Mouse (Mus musculus) frontal cortex, postnatal 36 days (tissue): ENCODE measurements around the gene Meis1.

Source experiments
- DNase-seq, 2 experiments: peaks; one replicate each; pipeline ENCODE4 v3.0.0; 2022; ENCODE audit warnings: low spot score in 2 of 2

Gene Meis1

GRCm38 (mm10) chr11:18876886-18877625, 141.7 kb downstream of the Meis1 start:
- DNase-seq: peak; percentile 12 to 27

GRCm38 (mm10) chr11:18875911-18876885, 142.6 kb downstream of the Meis1 start:
- DNase-seq: peak; percentile 5 to 7

- peak in 1 of 2 experiments; percentile 2 for DNase-seq
Measured at GRCm38 (mm10) chr11:18875001-18875902, 143.5 kb downstream of the Meis1 start.

GRCm38 (mm10) chr11:18874278-18875000, 144.3 kb downstream of the Meis1 start:
- peak; percentile 3 to 8 for DNase-seq

GRCm38 (mm10) chr11:18873451-18874277, 145.1 kb downstream of the Meis1 start:
- peak in 1 of 2 experiments; percentile 9 for DNase-seq

GRCm38 (mm10) chr11:18872793-18873192, 146.0 kb downstream of the Meis1 start:
- no peak for DNase-seq

- DNase-seq: no peak
Measured at GRCm38 (mm10) chr11:18872118-18872751, 146.6 kb downstream of the Meis1 start.

GRCm38 (mm10) chr11:18871170-18872081, 147.4 kb downstream of the Meis1 start:
- peak in 1 of 2 experiments; percentile 6 for DNase-seq

- no peak for DNase-seq
Measured at GRCm38 (mm10) chr11:18870121-18870931, 148.5 kb downstream of the Meis1 start.

GRCm38 (mm10) chr11:18869429-18869969, 149.3 kb downstream of the Meis1 start:
- no peak for DNase-seq

- no peak for DNase-seq
Measured at GRCm38 (mm10) chr11:18867665-18868064, 151.1 kb downstream of the Meis1 start.

- no peak for DNase-seq
Measured at GRCm38 (mm10) chr11:18866198-18866836, 152.5 kb downstream of the Meis1 start.

GRCm38 (mm10) chr11:18850772-18851171, 168.0 kb downstream of the Meis1 start:
- no peak for DNase-seq

GRCm38 (mm10) chr11:18847650-18848049, 171.1 kb downstream of the Meis1 start:
- no peak for DNase-seq

GRCm38 (mm10) chr11:18846472-18846871, 172.3 kb downstream of the Meis1 start:
- DNase-seq: no peak

- no peak for DNase-seq
Measured at GRCm38 (mm10) chr11:18845900-18846299, 172.9 kb downstream of the Meis1 start.

GRCm38 (mm10) chr11:18845466-18845865, 173.3 kb downstream of the Meis1 start:
- DNase-seq: no peak
